Mouse (Mus musculus): ENCODE data around the gene Tmprss9.

DNA sequence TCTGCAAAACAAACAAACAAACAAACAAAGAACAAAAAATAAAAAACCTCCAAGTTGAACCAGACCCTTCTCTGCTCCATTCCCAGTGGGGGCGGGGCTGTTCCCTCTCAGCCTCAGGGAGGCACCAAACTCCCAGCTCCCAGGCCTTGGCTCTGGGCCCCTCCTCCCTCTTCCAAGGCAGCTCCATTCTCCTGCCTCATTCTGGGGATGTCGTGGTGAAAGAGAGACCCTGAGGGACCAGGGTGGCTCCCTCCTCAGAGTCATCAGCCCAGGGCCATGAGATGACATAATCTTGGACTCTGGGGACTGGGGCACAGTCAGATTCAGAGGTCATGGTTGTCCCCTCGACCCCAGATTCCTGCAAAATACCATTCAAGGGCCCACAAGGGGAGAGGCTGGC lies 4.9 kb downstream of the Tmprss9 start:
- TF ChIP-seq CTCF (IDR thresholded peaks at IDR 0.05; ENCODE audit: control insufficient read depth, insufficient read depth, insufficient replicate concordance, low read depth, low read length) (no peak), POLR2A (IDR thresholded peaks at IDR 0.05; ENCODE audit: control insufficient read depth, low read depth, low read length) (no peak)

All from testis, adult 2 months (tissue).